15 mouse cellular contexts compared by ENCODE assay signal in genomic region chr16:38373941-38374340, GRCm38 (mm10). TPM values are rescaled to one million over a fixed set of nuclear protein-coding genes. Genes with fewer than 3 reads are reported as not detected.
A peak's percentile ranks its signal among the peaks of the same experiment; 100 is the strongest.
DNase-seq lines count a peak whose midpoint lies in the region; ATAC-seq and TF ChIP-seq lines count a peak whose summit lies in the region.
"Had no signal": no experiment of that assay in that cellular context is flagged by ENCODE, and none has a peak within 500 bp of the region (broad histone marks: within the 10 kb centered on the region; RNA-seq: fewer than 3 reads in every experiment).

No protein-coding gene starts in this region.

- 86% methylated on average over 16 of the region's 16 CpGs for WGBS in forebrain, embryonic 10.5 days
- WGBS in forebrain, embryonic 11.5 days = 87% methylated on average over 16 of the region's 16 CpGs
- WGBS in hindbrain, embryonic 12.5 days = 85% methylated on average over 16 of the region's 16 CpGs
- 83% methylated on average over 16 of the region's 16 CpGs for WGBS in hindbrain, postnatal 0 days
- 80% methylated on average over 16 of the region's 16 CpGs for WGBS in liver, embryonic 13.5 days (ENCODE audit: insufficient replicate concordance)

- peak overlapping the region; percentile 4; the same call in 1 of the 2 replicates for H3K4me3 ChIP-seq in forebrain, embryonic 10.5 days
- no peak overlapping the region for H3K4me3 ChIP-seq in forebrain, embryonic 11.5 days (ENCODE audit: low read depth, low read length)
- H3K4me3 ChIP-seq in hindbrain, embryonic 12.5 days = no peak overlapping the region
- H3K4me3 ChIP-seq in hindbrain, postnatal 0 days (ENCODE audit: low read length) = no peak overlapping the region
- H3K4me3 ChIP-seq in liver, embryonic 13.5 days (replicated peaks) = peak overlapping the region; percentile 68
- H3K4me3 ChIP-seq: embryonic facial prominence, embryonic 15.5 days; left cerebral cortex, adult 2 months; megakaryocyte, embryonic 14.5 days had no signal

- H3K9ac ChIP-seq in forebrain, embryonic 11.5 days (ENCODE audit: low read length) = no peak overlapping the region
- no peak overlapping the region for H3K9ac ChIP-seq in hindbrain, embryonic 12.5 days
- no peak overlapping the region for H3K9ac ChIP-seq in hindbrain, postnatal 0 days (replicated peaks; ENCODE audit: low read length)
- peak overlapping the region; percentile 84 for H3K9ac ChIP-seq in liver, embryonic 13.5 days
- H3K9ac ChIP-seq: embryonic facial prominence, embryonic 15.5 days had no signal

- no peaks in the 10 kb centered on the region for H3K36me3 ChIP-seq in forebrain, embryonic 10.5 days (replicated peaks)
- H3K36me3 ChIP-seq in forebrain, embryonic 11.5 days (ENCODE audit: control insufficient read depth, insufficient read depth, low read length) = no peaks in the 10 kb centered on the region
- H3K36me3 ChIP-seq in hindbrain, embryonic 12.5 days = no peaks in the 10 kb centered on the region
- no peaks in the 10 kb centered on the region for H3K36me3 ChIP-seq in hindbrain, postnatal 0 days (ENCODE audit: insufficient read depth, low read length)
- peaks cover 19% of the 10 kb centered on the region for H3K36me3 ChIP-seq in liver, embryonic 13.5 days
- H3K36me3 ChIP-seq: embryonic facial prominence, embryonic 15.5 days had no signal

- no peak for ATAC-seq in forebrain, embryonic 11.5 days (replicated peaks; ENCODE audit: low FRiP score)
- no peak for ATAC-seq in hindbrain, embryonic 12.5 days (ENCODE audit: low FRiP score)
- no peak for ATAC-seq in hindbrain, postnatal 0 days
- no peak for ATAC-seq in liver, embryonic 13.5 days (ENCODE audit: low read depth)

- no peaks in the 10 kb centered on the region for H3K9me3 ChIP-seq in forebrain, embryonic 10.5 days
- no peaks in the 10 kb centered on the region for H3K9me3 ChIP-seq in forebrain, embryonic 11.5 days (ENCODE audit: control insufficient read depth, low read length)
- no peaks in the 10 kb centered on the region for H3K9me3 ChIP-seq in hindbrain, embryonic 12.5 days (replicated peaks)
- H3K9me3 ChIP-seq in hindbrain, postnatal 0 days (ENCODE audit: low read length) = no peaks in the 10 kb centered on the region
- no peaks in the 10 kb centered on the region for H3K9me3 ChIP-seq in liver, embryonic 13.5 days (replicated peaks)
- H3K9me3 ChIP-seq: embryonic facial prominence, embryonic 15.5 days; megakaryocyte, embryonic 14.5 days had no signal

- H3K4me2 ChIP-seq in forebrain, embryonic 11.5 days (ENCODE audit: low read depth, low read length, severe bottlenecking) = no peak overlapping the region
- H3K4me2 ChIP-seq in hindbrain, embryonic 12.5 days (replicated peaks) = peak overlapping the region; percentile 15; the same call in 1 of the 2 replicates
- H3K4me2 ChIP-seq in hindbrain, postnatal 0 days (ENCODE audit: low read depth, low read length) = no peak overlapping the region
- peak overlapping the region; percentile 67 for H3K4me2 ChIP-seq in liver, embryonic 13.5 days
- H3K4me2 ChIP-seq: embryonic facial prominence, embryonic 15.5 days had no signal

- no peaks in the 10 kb centered on the region for H3K27me3 ChIP-seq in forebrain, embryonic 10.5 days (ENCODE audit: poor library complexity, severe bottlenecking)
- H3K27me3 ChIP-seq in forebrain, embryonic 11.5 days (ENCODE audit: control insufficient read depth, insufficient read depth, low read length) = no peaks in the 10 kb centered on the region
- H3K27me3 ChIP-seq in hindbrain, embryonic 12.5 days = no peaks in the 10 kb centered on the region
- H3K27me3 ChIP-seq in hindbrain, postnatal 0 days (ENCODE audit: insufficient read depth, low read length) = no peaks in the 10 kb centered on the region
- no peaks in the 10 kb centered on the region for H3K27me3 ChIP-seq in liver, embryonic 13.5 days
- H3K27me3 ChIP-seq: embryonic facial prominence, embryonic 15.5 days; megakaryocyte, embryonic 14.5 days had no signal

- DNase-seq in forebrain, embryonic 10.5 days (ENCODE audit: extremely low spot score, low spot score) = no peak
- DNase-seq in forebrain, embryonic 11.5 days (ENCODE audit: low spot score) = no peak
- DNase-seq in hindbrain, postnatal 0 days (ENCODE audit: low spot score) = no peak
- peak; percentile 33 for DNase-seq in R1 (ENCODE audit: low read depth, low spot score)
- no peak for DNase-seq in liver, embryonic 13.5 days
- no peak for DNase-seq in layer of hippocampus, adult 8-10 months (ENCODE audit: low spot score in 2 of 2)
- DNase-seq in kidney, adult 9 months = no peak
- DNase-seq: cerebellum, postnatal 10 days; kidney, postnatal 36 days; lung, adult 2 months had no signal

- TF ChIP-seq CTCF in hindbrain, postnatal 0 days (IDR thresholded peaks at IDR 0.05; ENCODE audit: low read depth) = no peak

- peaks cover 19% of the 10 kb centered on the region for H3K4me1 ChIP-seq in forebrain, embryonic 10.5 days
- H3K4me1 ChIP-seq in forebrain, embryonic 11.5 days (replicated peaks; ENCODE audit: control insufficient read depth, insufficient read depth, low read length) = 0 out of 2 replicates have a peak, but pooled peaks cover 2% of the 10 kb centered on the region
- peaks cover 9% of the 10 kb centered on the region; the same call in 1 of the 2 replicates for H3K4me1 ChIP-seq in hindbrain, embryonic 12.5 days
- H3K4me1 ChIP-seq in hindbrain, postnatal 0 days (ENCODE audit: insufficient read depth, low read length) = no peaks in the 10 kb centered on the region
- H3K4me1 ChIP-seq in liver, embryonic 13.5 days (replicated peaks) = peaks cover 89% of the 10 kb centered on the region

- H3K27ac ChIP-seq in forebrain, embryonic 10.5 days = no peak overlapping the region
- no peak overlapping the region for H3K27ac ChIP-seq in forebrain, embryonic 11.5 days (ENCODE audit: low read depth, low read length)
- no peak overlapping the region for H3K27ac ChIP-seq in hindbrain, embryonic 12.5 days
- no peak overlapping the region for H3K27ac ChIP-seq in hindbrain, postnatal 0 days
- peak overlapping the region; percentile 97 for H3K27ac ChIP-seq in liver, embryonic 13.5 days
- H3K27ac ChIP-seq: embryonic facial prominence, embryonic 15.5 days; left cerebral cortex, adult 2 months had no signal

RNA-seq across cellular contexts. Expression of gene Popdc2, which starts 11.9 kb away (rescaled TPM):
- 0.63 and 0.73 TPM in 2 replicates for polyA plus RNA-seq in forebrain, embryonic 10.5 days (2016; fragmentation: Nextera tagmentation; extraction: Ambion mirVana)
- polyA plus RNA-seq in forebrain, embryonic 11.5 days (2014; fragmentation: Nextera tagmentation; extraction: Ambion mirVana) = 0.56 and 1.4 TPM in 2 replicates
- polyA plus RNA-seq in hindbrain, embryonic 12.5 days (2016; fragmentation: Nextera tagmentation; extraction: Ambion mirVana) = 0.70 and 1.4 TPM in 2 replicates
- total RNA-seq in hindbrain, postnatal 0 days (2014; rRNA removed) = 0.10 and 0.40 TPM in 2 replicates
- 0.83 and 1.0 TPM in 2 replicates for polyA plus RNA-seq in hindbrain, postnatal 0 days (2015; fragmentation: Nextera tagmentation; extraction: Ambion mirVana)
- 22.3 and 24.2 TPM in 2 replicates for polyA plus RNA-seq in liver, embryonic 13.5 days (2015; fragmentation: Nextera tagmentation; extraction: Ambion mirVana)
- 1 to 10 TPM in 1 of 4 experiments, under 1 TPM in 3; 0.31 to 1.3 (median 0.49) TPM for total RNA-seq in layer of hippocampus, adult 8-10 months (2022)

RNA-seq across cellular contexts. Expression of gene Gm21987, which starts 27.1 kb away (rescaled TPM):
- polyA plus RNA-seq in forebrain, embryonic 10.5 days (2016; fragmentation: Nextera tagmentation; extraction: Ambion mirVana) = not detected in 2 replicates
- polyA plus RNA-seq in forebrain, embryonic 11.5 days (2014; fragmentation: Nextera tagmentation; extraction: Ambion mirVana) = not detected in 2 replicates
- not detected in 2 replicates for polyA plus RNA-seq in hindbrain, embryonic 12.5 days (2016; fragmentation: Nextera tagmentation; extraction: Ambion mirVana)
- total RNA-seq in hindbrain, postnatal 0 days (2014; rRNA removed) = not detected in 2 replicates
- polyA plus RNA-seq in hindbrain, postnatal 0 days (2015; fragmentation: Nextera tagmentation; extraction: Ambion mirVana) = not detected in 2 replicates
- polyA plus RNA-seq in liver, embryonic 13.5 days (2015; fragmentation: Nextera tagmentation; extraction: Ambion mirVana) = not detected in 2 replicates
- total RNA-seq in layer of hippocampus, adult 8-10 months (2022) = 1 to 10 TPM in 2 of 4 experiments, not detected in 2; 1.1 to 4.7 TPM
- total RNA-seq: left cerebral cortex, adult 2 months had no signal
- polyA plus RNA-seq: embryonic facial prominence, embryonic 15.5 days; lung, adult 2 months; spleen, adult 2 months had no signal

RNA-seq across cellular contexts. Expression of gene Cox17, which starts 27.1 kb away (rescaled TPM):
- 134 TPM in 2 replicates for polyA plus RNA-seq in forebrain, embryonic 10.5 days (2016; fragmentation: Nextera tagmentation; extraction: Ambion mirVana)
- polyA plus RNA-seq in forebrain, embryonic 11.5 days (2014; fragmentation: Nextera tagmentation; extraction: Ambion mirVana) = 118 and 119 TPM in 2 replicates
- polyA plus RNA-seq in hindbrain, embryonic 12.5 days (2016; fragmentation: Nextera tagmentation; extraction: Ambion mirVana) = 105 and 116 TPM in 2 replicates
- 12.2 and 24.5 TPM in 2 replicates for total RNA-seq in hindbrain, postnatal 0 days (2014; rRNA removed)
- polyA plus RNA-seq in hindbrain, postnatal 0 days (2015; fragmentation: Nextera tagmentation; extraction: Ambion mirVana) = 78.5 and 90.1 TPM in 2 replicates
- polyA plus RNA-seq in liver, embryonic 13.5 days (2015; fragmentation: Nextera tagmentation; extraction: Ambion mirVana) = 331 and 350 TPM in 2 replicates
- 100 to 1,000 TPM in 2 of 4 experiments, 10 to 100 TPM in 2; 88.2 to 142 (median 116) TPM for total RNA-seq in layer of hippocampus, adult 8-10 months (2022)

RNA-seq across cellular contexts. Expression of gene Maats1, which starts 32.0 kb away (rescaled TPM):
- 0.31 and 0.36 TPM in 2 replicates for polyA plus RNA-seq in forebrain, embryonic 10.5 days (2016; fragmentation: Nextera tagmentation; extraction: Ambion mirVana)
- polyA plus RNA-seq in forebrain, embryonic 11.5 days (2014; fragmentation: Nextera tagmentation; extraction: Ambion mirVana) = 0.39 and 0.41 TPM in 2 replicates
- 1.2 and 1.3 TPM in 2 replicates for polyA plus RNA-seq in hindbrain, embryonic 12.5 days (2016; fragmentation: Nextera tagmentation; extraction: Ambion mirVana)
- total RNA-seq in hindbrain, postnatal 0 days (2014; rRNA removed) = 1.4 TPM in 2 replicates
- polyA plus RNA-seq in hindbrain, postnatal 0 days (2015; fragmentation: Nextera tagmentation; extraction: Ambion mirVana) = 0.86 and 1.4 TPM in 2 replicates
- polyA plus RNA-seq in liver, embryonic 13.5 days (2015; fragmentation: Nextera tagmentation; extraction: Ambion mirVana) = 0.05 TPM in 1 of 2 replicates, not detected in the other
- 1 to 10 TPM; 1.3 to 2.0 (median 1.6) TPM for total RNA-seq in layer of hippocampus, adult 8-10 months (2022)

RNA-seq across cellular contexts. Expression of gene Pla1a, which starts 59.0 kb away (rescaled TPM):
- not detected in 2 replicates for polyA plus RNA-seq in forebrain, embryonic 10.5 days (2016; fragmentation: Nextera tagmentation; extraction: Ambion mirVana)
- polyA plus RNA-seq in forebrain, embryonic 11.5 days (2014; fragmentation: Nextera tagmentation; extraction: Ambion mirVana) = 0.15 and 0.25 TPM in 2 replicates
- polyA plus RNA-seq in hindbrain, embryonic 12.5 days (2016; fragmentation: Nextera tagmentation; extraction: Ambion mirVana) = 0.30 and 0.37 TPM in 2 replicates
- 0.36 and 1.7 TPM in 2 replicates for total RNA-seq in hindbrain, postnatal 0 days (2014; rRNA removed)
- polyA plus RNA-seq in hindbrain, postnatal 0 days (2015; fragmentation: Nextera tagmentation; extraction: Ambion mirVana) = 1.0 and 1.3 TPM in 2 replicates
- polyA plus RNA-seq in liver, embryonic 13.5 days (2015; fragmentation: Nextera tagmentation; extraction: Ambion mirVana) = 8.4 and 9.2 TPM in 2 replicates
- total RNA-seq in layer of hippocampus, adult 8-10 months (2022) = 1 to 10 TPM in 2 of 4 experiments, under 1 TPM in 2; 0.72 to 1.8 (median 1.1) TPM

Comparison
In these comparisons a context has a peak if more than half of its experiments do, and no peak if none do; other contexts are left out.
1. H3K4me3 ChIP-seq: peak in forebrain, embryonic 10.5 days (single experiment) and liver, embryonic 13.5 days (single experiment); none in forebrain, embryonic 11.5 days (single experiment), hindbrain, embryonic 12.5 days (single experiment) and hindbrain, postnatal 0 days (single experiment).
2. H3K4me2 ChIP-seq: peak in hindbrain, embryonic 12.5 days (single experiment) and liver, embryonic 13.5 days (single experiment); none in forebrain, embryonic 11.5 days (single experiment) and hindbrain, postnatal 0 days (single experiment).